Mouse (Mus musculus) macrophage (primary cell): ENCODE measurements around the gene Olfr967. TPM values are rescaled to one million over a fixed set of nuclear protein-coding genes. Genes with fewer than 3 reads are reported as not detected.
"Not testable (repeated sequence)": the region's sequence is repeated elsewhere in the genome, so short reads cannot be mapped to it uniquely, and the experiment has no call there.

Experiments used
- H3K27ac ChIP-seq: fragments of 350-480 bp; formaldehyde crosslinking; 2 replicates; pipeline ENCODE4 v1.9.0; 2021
- H3K36me3 ChIP-seq: fragments of 350-480 bp; formaldehyde crosslinking; 2 replicates; pipeline ENCODE4 v1.9.0; 2021; ENCODE audit errors: inconsistent target
- H3K4me3 ChIP-seq: fragments of 350-480 bp; formaldehyde crosslinking; 2 replicates; pipeline ENCODE4 v1.9.0; 2021; ENCODE audit errors: inconsistent target
- H3K79me2 ChIP-seq: fragments of 350-480 bp; formaldehyde crosslinking; 2 replicates; pipeline ENCODE4 v1.9.0; 2021; ENCODE audit errors: inconsistent target
- WGBS: methylation state at CpG from one replicate; pipeline ENCODE4 v1.1.7; 2026; ENCODE audit warnings: inconsistent platforms; ENCODE audit not compliant: missing documents; 5-methylcytosine and 5-hydroxymethylcytosine counted together
- polyA plus RNA-seq: library from polyadenylated mRNA; stranded (reverse); fragments of 250-400 nt; gene quantifications from 3 replicates; pipeline ENCODE4 v1.2.4, GENCODE M21; 2018; ENCODE audit warnings: inconsistent platforms
- total RNA-seq, 78 experiments: library from RNA; depleted of rRNA; stranded (reverse); fragments of 250-400 nt; gene quantifications; 1 replicate in 9 of 78; 2 replicates in 24 of 78; 3 replicates in 43 of 78; 4 replicates in 2 of 78; pipeline ENCODE4 v1.2.4; 2018; ENCODE audit warnings: inconsistent platforms in 56 of 78

Gene Olfr967
- not detected for total RNA-seq (2018; cell fraction: chromatin; rRNA removed)
- total RNA-seq (2018; cell fraction: cytosol; rRNA removed): not detected
- under 1 TPM in 1 of 26 experiments, not detected in 25; 0.69 TPM for total RNA-seq (2018; cell fraction: nucleus; rRNA removed)
- not detected in 3 replicates for polyA plus RNA-seq

DNA sequence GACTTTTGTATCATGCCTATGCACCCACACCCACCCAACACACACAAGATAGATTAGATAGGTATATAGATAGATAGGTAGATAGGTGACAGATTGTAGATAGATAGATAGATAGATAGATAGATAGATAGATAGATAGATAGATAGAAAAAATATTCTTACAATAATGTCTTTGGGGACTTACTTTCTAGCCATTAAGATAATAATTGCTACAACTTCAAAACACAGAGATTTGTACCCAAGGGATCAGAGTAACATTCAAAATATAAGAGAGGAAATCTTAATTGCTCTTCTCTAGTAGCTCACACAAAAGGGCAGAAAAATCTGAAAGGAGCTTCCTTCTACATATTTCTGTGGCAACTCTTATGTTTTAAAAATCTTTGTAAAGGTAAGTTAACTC, at the start of gene Olfr967:
Gene Olfr967, plus strand, starts transcription at position 301 of the 400 bp plus-strand sequence.
- no peaks in the 10 kb centered on the region for H3K79me2 ChIP-seq
- no peak within 1 kb of the TSS for H3K27ac ChIP-seq
- H3K4me3 ChIP-seq: no peak within 1 kb of the TSS
- no peaks in the 10 kb centered on the region for H3K36me3 ChIP-seq

DNA sequence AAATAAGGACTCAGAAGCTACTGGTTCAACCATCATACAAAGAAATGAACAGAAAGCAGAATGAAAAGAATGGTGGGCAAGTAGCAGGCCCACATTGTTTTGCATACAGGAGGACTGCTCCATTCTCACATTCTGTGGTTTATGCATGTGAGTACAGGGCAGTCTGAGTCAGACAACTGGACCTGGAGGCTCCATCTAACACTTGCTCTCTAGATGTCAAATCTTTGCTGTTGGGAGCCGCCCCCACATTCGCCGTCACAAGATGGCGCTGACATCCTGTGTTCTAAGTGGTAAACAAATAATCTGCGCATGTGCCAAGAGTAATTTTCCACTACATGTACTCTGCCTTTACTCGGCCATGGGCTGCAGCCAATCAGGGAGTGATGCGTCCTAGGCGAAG, 44.9 kb upstream of the Olfr967 start:
- H3K4me3 ChIP-seq, H3K36me3 ChIP-seq, H3K27ac ChIP-seq, H3K79me2 ChIP-seq: not testable (repeated sequence)
- 86% methylated on average over 4 of the region's 8 CpGs for WGBS

DNA sequence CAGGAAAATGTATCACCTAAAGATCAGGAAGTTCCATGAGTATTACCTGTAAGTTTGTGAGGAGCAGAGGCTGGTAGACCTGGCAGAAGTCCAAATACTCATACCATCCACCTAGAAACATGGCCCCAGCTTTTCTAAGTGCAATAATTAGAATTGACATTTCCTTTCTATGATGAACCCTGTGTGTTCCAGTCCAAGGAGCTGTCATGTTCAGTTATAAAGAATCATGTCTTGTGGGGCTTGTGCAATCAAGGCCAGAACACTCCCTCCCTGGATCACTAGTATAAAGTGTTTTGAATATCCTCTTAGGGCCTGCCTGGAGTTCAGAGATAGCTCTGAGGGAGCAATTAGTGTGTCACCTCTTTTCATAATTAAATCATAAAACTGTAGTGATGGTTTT, 39.0 kb upstream of the Olfr967 start, which contains the start of gene Olfr149:
Gene Olfr149, minus strand, starts transcription at position 101 of the 400 bp plus-strand sequence.
- Histone ChIP-seq H3K36me3 (no peaks in the 10 kb centered on the region), H3K4me3 (no peak within 1 kb of the TSS), H3K79me2 (no peaks in the 10 kb centered on the region), H3K27ac (no peak within 1 kb of the TSS)

DNA sequence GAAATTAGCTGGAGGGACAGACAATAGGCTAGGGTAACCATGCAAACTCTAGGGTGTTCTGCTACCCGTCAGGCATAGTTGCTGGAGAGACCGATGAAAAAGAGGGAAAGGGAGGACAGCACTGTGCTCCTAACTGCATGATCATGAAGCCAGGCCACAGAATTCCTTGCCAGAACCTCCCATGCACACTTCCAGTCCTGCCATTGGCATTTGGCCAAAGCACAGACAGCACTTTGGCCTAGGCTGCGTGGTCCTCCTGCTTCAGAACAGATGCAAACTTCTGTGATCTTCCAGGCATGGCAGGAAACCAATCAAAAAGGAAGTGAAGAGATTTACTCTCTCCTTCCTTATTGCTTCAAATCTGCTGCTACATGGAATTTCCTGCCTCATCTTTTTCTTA, 37.1 kb upstream of the Olfr967 start:
- Histone ChIP-seq H3K79me2 (no peaks in the 10 kb centered on the region), H3K4me3 (no peak overlapping the region), H3K36me3 (no peaks in the 10 kb centered on the region), H3K27ac (no peak overlapping the region)
- WGBS: 56% methylated on average over 3 of the region's 3 CpGs

DNA sequence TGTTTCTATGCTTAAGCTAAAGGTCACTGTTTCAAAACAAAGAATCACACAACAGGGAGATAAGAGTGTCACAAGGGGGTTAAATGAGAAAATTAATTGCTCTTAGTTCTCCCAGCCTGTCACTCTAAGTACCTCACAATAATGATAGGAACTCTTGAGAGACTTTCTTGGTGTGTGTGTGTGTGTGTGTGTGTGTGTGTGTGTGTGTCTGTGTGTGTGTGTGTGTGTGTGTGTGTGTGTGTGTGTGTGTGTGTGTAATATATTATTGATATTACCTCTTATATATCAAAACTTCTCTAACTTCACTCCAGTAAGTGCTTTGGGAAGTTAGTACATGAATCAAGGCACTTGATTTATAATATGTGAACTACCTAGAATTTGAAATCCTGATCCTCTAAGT, 35.0 kb upstream of the Olfr967 start, which contains the start of gene Olfr965:
Gene Olfr965, plus strand, starts transcription at position 301 of the 400 bp plus-strand sequence.
- Histone ChIP-seq H3K4me3 (no peak within 1 kb of the TSS), H3K27ac (no peak within 1 kb of the TSS), H3K79me2 (no peaks in the 10 kb centered on the region), H3K36me3 (no peaks in the 10 kb centered on the region)

DNA sequence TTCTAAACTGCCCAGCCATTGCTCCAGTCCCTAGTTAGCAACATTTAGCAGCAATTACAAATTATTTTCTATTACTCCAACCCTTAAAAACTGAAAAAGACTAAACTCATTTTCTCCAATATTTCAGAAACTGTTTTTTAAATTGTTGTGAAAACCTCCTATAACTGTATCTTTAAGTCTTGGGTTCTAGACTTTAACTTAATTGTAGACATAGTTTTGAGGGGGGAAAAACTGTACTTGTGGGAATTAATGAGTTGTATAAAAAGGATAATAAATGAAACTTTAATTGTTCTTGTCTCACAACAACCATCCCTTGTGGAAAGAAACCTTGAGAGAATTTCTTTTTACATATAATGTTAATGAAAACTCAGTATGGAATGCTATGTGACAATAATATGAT, 15.4 kb upstream of the Olfr967 start, which contains the start of gene Olfr150:
Gene Olfr150, plus strand, starts transcription at position 301 of the 400 bp plus-strand sequence.
- H3K79me2 ChIP-seq: no peaks in the 10 kb centered on the region
- H3K36me3 ChIP-seq: no peaks in the 10 kb centered on the region
- no peak within 1 kb of the TSS for H3K4me3 ChIP-seq
- H3K27ac ChIP-seq: no peak within 1 kb of the TSS

DNA sequence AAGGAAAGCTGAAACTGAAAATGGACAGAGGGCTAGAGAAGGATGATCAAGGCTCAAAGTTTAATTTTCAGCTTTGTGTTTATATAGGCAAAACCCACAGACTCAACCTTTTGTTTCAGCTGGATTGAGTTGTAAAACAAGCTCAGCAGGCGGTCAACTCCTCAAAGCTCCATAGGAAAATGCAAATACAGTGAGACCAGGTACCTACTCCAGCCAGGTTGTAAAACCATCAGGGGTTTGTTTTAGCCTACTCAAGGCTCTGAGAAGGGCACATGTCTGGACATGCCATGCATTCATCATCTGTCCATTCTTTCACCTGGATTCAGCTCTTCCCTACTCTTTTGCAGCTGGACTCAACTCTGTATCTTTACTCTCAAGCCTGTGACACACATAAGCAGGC, 5.3 kb upstream of the Olfr967 start:
- Histone ChIP-seq H3K36me3 (no peaks in the 10 kb centered on the region), H3K4me3 (no peak overlapping the region), H3K79me2 (no peaks in the 10 kb centered on the region), H3K27ac (no peak overlapping the region)
- WGBS: 90% methylated on average over 1 of the region's 1 CpGs

DNA sequence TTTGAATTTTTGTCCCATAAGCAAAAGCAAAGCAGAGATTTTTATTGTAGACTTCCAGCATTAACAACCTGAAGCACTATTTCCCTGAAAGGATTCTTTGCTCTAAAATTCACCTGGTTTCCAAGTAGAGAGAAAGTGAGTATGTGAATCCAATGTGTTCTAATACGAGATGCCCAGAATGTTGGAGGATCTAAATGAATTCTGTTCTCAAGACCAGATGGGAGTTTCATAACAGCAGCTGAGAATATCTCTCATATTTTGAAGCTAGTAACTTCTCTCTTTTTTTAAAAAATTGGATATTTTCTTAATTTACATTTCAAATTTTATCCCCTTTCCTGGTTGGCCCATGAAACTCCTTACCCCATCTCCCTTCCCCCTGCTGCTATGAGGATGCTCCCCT, 379 bp downstream of the Olfr967 start:
- Histone ChIP-seq H3K36me3 (no peaks in the 10 kb centered on the region), H3K79me2 (no peaks in the 10 kb centered on the region), H3K4me3 (no peak overlapping the region), H3K27ac (no peak overlapping the region)
- WGBS: 100% methylated on average over 1 of the region's 1 CpGs

DNA sequence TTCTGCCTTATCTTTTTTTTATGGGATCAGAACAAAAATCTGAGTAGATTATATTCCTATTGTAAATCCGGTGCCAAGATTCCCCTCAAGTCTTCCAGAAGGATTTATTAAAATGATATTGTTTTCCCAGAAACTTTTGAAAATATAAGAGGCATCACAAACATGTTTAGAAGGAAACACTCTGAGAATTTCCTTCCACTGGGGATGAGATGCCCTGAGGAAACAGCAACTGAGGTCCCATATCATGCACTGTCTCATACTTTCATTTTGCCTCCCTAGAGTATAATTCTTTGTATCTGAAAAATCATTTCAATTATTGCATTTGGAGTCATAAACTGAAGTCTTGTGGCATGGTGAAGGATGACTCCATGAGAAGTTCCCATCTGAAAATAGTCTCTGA, 37.1 kb downstream of the Olfr967 start, which contains the start of gene Olfr968:
Gene Olfr968, minus strand, starts transcription at position 101 of the 400 bp plus-strand sequence.
- 80% methylated on average over 1 of the region's 1 CpGs for WGBS
- Histone ChIP-seq H3K4me3 (no peak within 1 kb of the TSS), H3K79me2 (no peaks in the 10 kb centered on the region), H3K27ac (no peak within 1 kb of the TSS), H3K36me3 (no peaks in the 10 kb centered on the region)

DNA sequence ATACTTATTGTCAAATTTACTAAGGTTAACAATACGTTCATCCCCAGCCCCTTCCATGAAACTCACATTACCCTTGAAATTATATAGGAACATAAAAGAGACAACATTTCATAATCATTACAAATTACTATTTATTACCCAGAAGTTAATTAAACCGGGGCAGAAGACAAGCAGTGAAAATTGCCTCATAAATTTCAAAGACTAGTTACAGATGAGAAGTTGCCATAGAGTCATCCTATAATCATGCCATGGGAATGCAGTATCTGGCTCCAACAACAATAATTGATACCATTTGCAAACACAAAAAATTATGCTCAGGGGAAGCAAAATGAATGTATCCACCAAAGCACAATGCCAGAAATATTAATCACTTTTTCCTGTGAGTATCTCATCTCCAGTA, 44.5 kb downstream of the Olfr967 start, which contains the start of gene Olfr969:
Gene Olfr969, plus strand, starts transcription at position 388 of the 400 bp plus-strand sequence.
- 76% methylated on average over 2 of the region's 2 CpGs for WGBS
- Histone ChIP-seq H3K4me3 (no peak within 1 kb of the TSS), H3K79me2 (no peaks in the 10 kb centered on the region), H3K36me3 (no peaks in the 10 kb centered on the region), H3K27ac (no peak within 1 kb of the TSS)

Other genes with a start within 250 kb of the Olfr967 start
- not detected in 3 replicates for gene Olfr957, start 230.4 kb upstream of the Olfr967 start, polyA plus RNA-seq
- gene Olfr958, start 192.2 kb upstream of the Olfr967 start, polyA plus RNA-seq: not detected in 3 replicates
- gene Olfr959, start 170.7 kb upstream of the Olfr967 start, polyA plus RNA-seq: not detected in 3 replicates
- not detected in 3 replicates for gene AW551984, start 141.8 kb upstream of the Olfr967 start, polyA plus RNA-seq
- not detected in 3 replicates for gene Olfr148, start 135.6 kb upstream of the Olfr967 start, polyA plus RNA-seq
- gene Olfr960, start 124.9 kb upstream of the Olfr967 start, polyA plus RNA-seq: not detected in 3 replicates
- gene Olfr961, start 101.2 kb upstream of the Olfr967 start, polyA plus RNA-seq: not detected in 3 replicates
- gene Olfr963, start 79.0 kb upstream of the Olfr967 start, polyA plus RNA-seq: not detected in 3 replicates
- gene Olfr149, start 39.1 kb upstream of the Olfr967 start, polyA plus RNA-seq: not detected in 3 replicates
- gene Olfr965, start 34.9 kb upstream of the Olfr967 start, polyA plus RNA-seq: not detected in 3 replicates
- gene Olfr150, start 15.3 kb upstream of the Olfr967 start, polyA plus RNA-seq: not detected in 3 replicates
- not detected in 3 replicates for gene Olfr968, start 37.0 kb downstream of the Olfr967 start, polyA plus RNA-seq
- not detected in 3 replicates for gene Olfr969, start 44.7 kb downstream of the Olfr967 start, polyA plus RNA-seq
- gene Olfr970, start 62.6 kb downstream of the Olfr967 start, polyA plus RNA-seq: not detected in 3 replicates
- gene Olfr971, start 90.6 kb downstream of the Olfr967 start, polyA plus RNA-seq: not detected in 3 replicates
- gene Olfr972, start 120.2 kb downstream of the Olfr967 start, polyA plus RNA-seq: not detected in 3 replicates
- gene Olfr229, start 161.1 kb downstream of the Olfr967 start, polyA plus RNA-seq: not detected in 3 replicates
- not detected in 3 replicates for gene Olfr974, start 191.3 kb downstream of the Olfr967 start, polyA plus RNA-seq
- not detected in 3 replicates for gene Olfr975, start 205.8 kb downstream of the Olfr967 start, polyA plus RNA-seq
- not detected in 3 replicates for gene Olfr976, start 214.9 kb downstream of the Olfr967 start, polyA plus RNA-seq
- not detected in 3 replicates for gene Olfr978, start 245.9 kb downstream of the Olfr967 start, polyA plus RNA-seq